Mouse (Mus musculus) limb, embryonic 11.5 days (tissue): ENCODE measurements around the gene Gm13289. TPM values are rescaled to one million over a fixed set of nuclear protein-coding genes. Genes with fewer than 3 reads are reported as not detected.
"Not testable (repeated sequence)": the region's sequence is repeated elsewhere in the genome, so short reads cannot be mapped to it uniquely, and the experiment has no call there.

ENCODE experiments used
- ATAC-seq: fragments of 200-750 bp; cut with Nextera tagmentation; 2 replicates; pipeline ENCODE4 v1.8.0; 2017; ENCODE audit warnings: low read depth; ENCODE audit not compliant: insufficient number of reproducible peaks, low FRiP score, low TSS enrichment
- DNase-seq: peaks from one replicate; pipeline ENCODE4 v3.0.0-alpha.2; 2015; ENCODE audit warnings: low spot score
- H3K27ac ChIP-seq: fragments of 300-500 bp; sonication (generic); replicated peaks from 2 replicates; pipeline ENCODE4 v1.5.1; 2014; ENCODE audit warnings: low read depth, mild to moderate bottlenecking, low read length
- H3K27me3 ChIP-seq: fragments of 300-500 bp; sonication (generic); 2 replicates; pipeline ENCODE4 v1.6.1; 2014; ENCODE audit warnings: mild to moderate bottlenecking, low read length, mixed read lengths; ENCODE audit not compliant: control insufficient read depth, insufficient read depth
- H3K36me3 ChIP-seq: fragments of 300-500 bp; sonication (generic); 2 replicates; pipeline ENCODE4 v1.6.1; 2014; ENCODE audit warnings: mild to moderate bottlenecking, low read length, moderate library complexity, mixed read lengths; ENCODE audit not compliant: control insufficient read depth, insufficient read depth
- H3K4me1 ChIP-seq: fragments of 300-500 bp; sonication (generic); 2 replicates; pipeline ENCODE4 v1.6.1; 2014; ENCODE audit warnings: low read length, mixed read lengths; ENCODE audit not compliant: control insufficient read depth, insufficient read depth
- H3K4me2 ChIP-seq: fragments of 300-500 bp; sonication (generic); 2 replicates; pipeline ENCODE4 v1.6.1; 2014; ENCODE audit warnings: low read depth, mild to moderate bottlenecking, moderate library complexity; ENCODE audit not compliant: severe bottlenecking
- H3K4me3 ChIP-seq: fragments of 300-500 bp; sonication (generic); 2 replicates; pipeline ENCODE4 v1.5.1; 2014; ENCODE audit warnings: low read depth, low read length
- H3K9ac ChIP-seq: fragments of 300-500 bp; sonication (generic); 2 replicates; pipeline ENCODE4 v1.6.1; 2014; ENCODE audit warnings: mild to moderate bottlenecking, low read length
- H3K9me3 ChIP-seq: fragments of 300-500 bp; sonication (generic); 2 replicates; pipeline ENCODE4 v1.6.1; 2016; ENCODE audit warnings: low read length; ENCODE audit not compliant: control insufficient read depth
- WGBS: fragments of 180-500 bp; shearing (Covaris S2); extraction: QIAGEN DNeasy Blood & Tissue Kit; methylation state at CpG from one replicate; pipeline ENCODE4 v1.1.7; 2014; 5-methylcytosine and 5-hydroxymethylcytosine counted together
- polyA plus RNA-seq: library from polyadenylated mRNA; unstranded; fragments of >200 nt; fragmentation: Nextera tagmentation; extraction: Ambion mirVana; gene quantifications from 2 replicates; pipeline ENCODE4 v1.2.1, GENCODE M21; 2014

Gm13289 gene
- polyA plus RNA-seq, 1 experiment from 2014 or later, result not detected

DNA sequence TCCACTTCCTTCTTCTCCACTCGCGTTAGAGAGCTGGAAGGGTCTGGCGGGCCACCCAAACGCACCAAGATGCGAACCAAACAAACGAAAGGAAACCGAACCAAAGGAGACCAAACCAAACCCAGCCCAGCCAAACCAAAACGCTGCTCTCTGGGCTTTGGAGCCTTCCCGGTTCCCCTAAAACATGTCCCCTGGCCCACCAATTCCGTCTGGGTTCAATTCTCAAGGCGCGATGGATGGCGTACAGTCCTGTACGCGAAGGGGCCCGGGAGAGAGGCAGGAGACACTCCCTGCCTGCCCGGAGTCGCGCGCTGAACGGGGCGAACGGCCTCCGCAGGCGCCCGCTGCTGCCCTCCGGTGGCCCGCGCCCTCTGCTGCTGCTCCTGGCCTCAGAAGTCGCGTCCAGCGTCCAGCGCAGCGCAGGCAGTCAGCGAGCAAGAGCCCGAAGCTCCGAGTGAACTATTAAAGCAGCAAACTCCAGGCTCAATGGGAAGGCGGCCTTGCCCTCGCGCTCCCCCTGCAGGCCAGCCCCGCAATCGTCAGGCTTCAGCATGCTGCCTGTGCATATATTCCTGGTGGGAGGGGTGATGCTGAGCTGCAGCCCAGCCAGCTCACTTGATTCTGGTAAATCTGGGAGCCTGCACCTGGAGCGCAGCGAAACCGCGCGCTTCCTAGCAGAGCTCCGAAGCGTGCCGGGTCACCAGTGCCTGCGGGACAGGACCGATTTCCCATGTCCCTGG lies 17.4 kb downstream of the Gm13289 start, which contains the start of gene Gm13275:
Gm13275 (plus strand) TSS at position 552 of the 740 bp plus-strand sequence.
- H3K36me3 ChIP-seq, H3K4me3 ChIP-seq, H3K27me3 ChIP-seq, H3K27ac ChIP-seq, H3K4me1 ChIP-seq, ATAC-seq, H3K4me2 ChIP-seq, H3K9ac ChIP-seq, DNase-seq, H3K9me3 ChIP-seq: not testable (repeated sequence)
- 0% methylated on average over 6 of the region's 52 CpGs for WGBS

GRCm38 (mm10) chr4:88797097-88797496 lies 20.4 kb downstream of the Gm13289 start, which contains the start of gene Gm13279:
Gene Gm13279, plus strand, starts transcription at chr4:88797397.
- not testable (repeated sequence) for H3K4me3 ChIP-seq, H3K27ac ChIP-seq, ATAC-seq, DNase-seq, H3K4me2 ChIP-seq, H3K36me3 ChIP-seq, H3K27me3 ChIP-seq, H3K4me1 ChIP-seq, H3K9ac ChIP-seq, H3K9me3 ChIP-seq
- WGBS, result no CpG with 5 or more reads among the region's 28 CpGs

DNA sequence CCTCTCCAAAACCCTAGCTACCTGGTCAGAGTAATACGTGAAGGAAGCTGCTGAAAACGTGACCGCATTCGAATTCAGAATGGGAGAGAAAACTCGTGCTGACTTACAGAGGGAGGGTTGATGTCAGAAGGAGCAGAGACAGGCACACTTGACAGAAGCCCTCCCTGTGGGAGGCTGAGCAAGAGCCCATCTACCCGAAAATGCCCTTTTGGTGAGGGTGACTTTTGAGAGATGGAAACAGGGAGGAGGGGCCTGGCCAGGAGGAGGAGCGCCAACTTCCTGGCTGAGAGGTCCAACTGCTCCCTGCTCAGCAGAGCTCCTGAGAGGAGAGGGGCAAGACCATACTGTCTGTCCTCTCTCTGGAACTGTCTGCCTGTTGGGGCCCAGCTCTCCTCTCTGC lies 22.6 kb downstream of the Gm13289 start, which contains the start of gene Gm13285:
Gm13285 (plus strand) TSS at position 301 of the 400 bp plus-strand sequence.
- not testable (repeated sequence) for H3K4me2 ChIP-seq, H3K9ac ChIP-seq, H3K4me3 ChIP-seq, H3K9me3 ChIP-seq, DNase-seq, H3K36me3 ChIP-seq, H3K4me1 ChIP-seq, H3K27me3 ChIP-seq, ATAC-seq, H3K27ac ChIP-seq
- WGBS, result 21% methylated on average over 3 of the region's 7 CpGs

DNA sequence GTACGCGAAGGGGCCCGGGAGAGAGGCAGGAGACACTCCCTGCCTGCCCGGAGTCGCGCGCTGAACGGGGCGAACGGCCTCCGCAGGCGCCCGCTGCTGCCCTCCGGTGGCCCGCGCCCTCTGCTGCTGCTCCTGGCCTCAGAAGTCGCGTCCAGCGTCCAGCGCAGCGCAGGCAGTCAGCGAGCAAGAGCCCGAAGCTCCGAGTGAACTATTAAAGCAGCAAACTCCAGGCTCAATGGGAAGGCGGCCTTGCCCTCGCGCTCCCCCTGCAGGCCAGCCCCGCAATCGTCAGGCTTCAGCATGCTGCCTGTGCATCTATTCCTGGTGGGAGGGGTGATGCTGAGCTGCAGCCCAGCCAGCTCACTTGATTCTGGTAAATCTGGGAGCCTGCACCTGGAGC lies 26.2 kb downstream of the Gm13289 start, which contains the start of gene Gm13287:
Gm13287 (plus strand) TSS at position 301 of the 400 bp plus-strand sequence.
- H3K36me3 ChIP-seq, H3K4me3 ChIP-seq, H3K27me3 ChIP-seq, H3K9ac ChIP-seq, DNase-seq, ATAC-seq, H3K4me2 ChIP-seq, H3K9me3 ChIP-seq, H3K27ac ChIP-seq, H3K4me1 ChIP-seq: not testable (repeated sequence)
- no CpG with 5 or more reads among the region's 29 CpGs for WGBS

DNA sequence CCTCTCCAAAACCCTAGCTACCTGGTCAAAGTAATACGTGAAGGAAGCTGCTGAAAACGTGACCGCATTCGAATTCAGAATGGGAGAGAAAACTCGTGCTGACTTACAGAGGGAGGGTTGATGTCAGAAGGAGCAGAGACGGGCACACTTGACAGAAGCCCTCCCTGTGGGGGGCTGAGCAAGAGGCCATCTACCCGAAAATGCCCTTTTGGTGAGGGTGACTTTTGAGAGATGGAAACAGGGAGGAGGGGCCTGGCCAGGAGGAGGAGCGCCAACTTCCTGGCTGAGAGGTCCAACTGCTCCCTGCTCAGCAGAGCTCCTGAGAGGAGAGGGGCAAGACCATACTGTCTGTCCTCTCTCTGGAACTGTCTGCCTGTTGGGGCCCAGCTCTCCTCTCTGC lies 28.5 kb downstream of the Gm13289 start, which contains the start of gene Gm13288:
Gm13288 (plus strand) TSS at position 301 of the 400 bp plus-strand sequence.
- not testable (repeated sequence) for H3K36me3 ChIP-seq, DNase-seq, H3K4me2 ChIP-seq, H3K4me1 ChIP-seq, ATAC-seq, H3K27ac ChIP-seq, H3K9ac ChIP-seq, H3K27me3 ChIP-seq, H3K9me3 ChIP-seq, H3K4me3 ChIP-seq
- WGBS, result no CpG with 5 or more reads among the region's 8 CpGs

- DNase-seq, H3K27ac ChIP-seq, H3K36me3 ChIP-seq, H3K27me3 ChIP-seq, H3K4me3 ChIP-seq, ATAC-seq, H3K9ac ChIP-seq, H3K4me1 ChIP-seq, H3K9me3 ChIP-seq, H3K4me2 ChIP-seq: not testable (repeated sequence)
- WGBS, result no CpG with 5 or more reads among the region's 34 CpGs
Observed at GRCm38 (mm10) chr4:88805761-88806160, 29.0 kb downstream of the Gm13289 start.

GRCm38 (mm10) chr4:88815928-88816327 lies 39.2 kb downstream of the Gm13289 start, which contains the start of gene Ifna7:
Gene Ifna7, plus strand, starts transcription at chr4:88816228.
- Histone ChIP-seq H3K4me3 (no peak within 1 kb of the TSS), H3K4me1 (no peaks in the 10 kb centered on the region), H3K4me2 (no peak within 1 kb of the TSS), H3K27me3 (no peaks in the 10 kb centered on the region), H3K9me3 (no peaks in the 10 kb centered on the region), H3K27ac (no peak within 1 kb of the TSS), H3K36me3 (no peaks in the 10 kb centered on the region), H3K9ac (no peak within 1 kb of the TSS)
- no peak for DNase-seq
- 64% methylated on average over 3 of the region's 3 CpGs for whole genome bisulfite sequencing
- no peak for ATAC-seq

DNA sequence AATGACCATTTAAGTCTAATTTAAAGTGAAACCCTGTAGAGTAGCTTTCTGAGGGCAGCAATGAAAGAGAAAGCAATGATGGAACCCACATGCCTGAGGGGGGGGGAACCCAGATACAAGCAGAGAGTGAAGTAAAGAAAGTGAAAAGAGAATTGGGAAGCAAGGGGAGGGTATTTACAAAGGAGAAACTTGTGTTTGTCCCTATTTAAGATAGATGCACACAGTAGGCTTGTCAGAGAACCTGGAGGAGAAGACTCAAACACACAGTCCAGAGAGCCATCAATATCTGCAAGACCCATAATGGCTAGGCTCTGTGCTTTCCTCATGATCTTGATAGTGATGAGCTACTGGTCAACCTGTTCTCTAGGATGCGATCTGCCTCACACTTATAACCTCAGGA lies 42.9 kb downstream of the Gm13289 start, which contains the start of gene Ifna11:
Ifna11 (plus strand) TSS at position 301 of the 400 bp plus-strand sequence.
- ATAC-seq, result no peak
- no peak within 1 kb of the TSS for H3K9ac ChIP-seq
- H3K4me1 ChIP-seq, result no peaks in the 10 kb centered on the region
- no peaks in the 10 kb centered on the region for H3K36me3 ChIP-seq
- 74% methylated on average over 1 of the region's 1 CpGs for WGBS
- H3K4me2 ChIP-seq, result no peak within 1 kb of the TSS
- no peaks in the 10 kb centered on the region for H3K27me3 ChIP-seq
- no peak within 1 kb of the TSS for H3K27ac ChIP-seq
- no peak within 1 kb of the TSS for H3K4me3 ChIP-seq
- no peaks in the 10 kb centered on the region for H3K9me3 ChIP-seq
- DNase-seq, result no peak
